Mouse (Mus musculus): ENCODE data around the gene Pold3.
A peak's percentile ranks its signal among the peaks of the same experiment; 100 is the strongest.

Gene Pold3

DNA sequence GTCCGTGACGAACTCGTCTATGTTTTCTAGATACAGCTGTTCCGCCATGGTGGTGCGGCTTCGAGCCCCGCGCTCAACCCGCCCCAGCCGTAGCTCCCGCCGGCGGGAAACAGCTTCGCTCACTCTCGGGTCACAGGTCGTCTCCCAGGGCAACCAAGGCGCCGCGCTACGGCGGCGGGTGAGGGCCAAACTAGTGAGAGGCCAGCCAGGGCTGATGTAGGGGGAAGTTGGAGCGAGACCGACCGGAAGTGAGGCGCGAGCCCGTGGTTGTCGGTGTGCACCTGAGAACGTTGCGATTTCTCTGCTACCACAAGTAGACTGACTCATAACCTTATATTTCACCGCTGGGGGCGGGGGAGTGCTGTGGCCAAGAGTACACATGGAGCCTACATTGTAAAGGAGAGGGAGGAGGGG, at the start of gene Pold3:
Gene Pold3, minus strand, starts transcription at position 190 of the 414 bp plus-strand sequence.
- peak; percentile 97 to 98 for DNase-seq

DNA sequence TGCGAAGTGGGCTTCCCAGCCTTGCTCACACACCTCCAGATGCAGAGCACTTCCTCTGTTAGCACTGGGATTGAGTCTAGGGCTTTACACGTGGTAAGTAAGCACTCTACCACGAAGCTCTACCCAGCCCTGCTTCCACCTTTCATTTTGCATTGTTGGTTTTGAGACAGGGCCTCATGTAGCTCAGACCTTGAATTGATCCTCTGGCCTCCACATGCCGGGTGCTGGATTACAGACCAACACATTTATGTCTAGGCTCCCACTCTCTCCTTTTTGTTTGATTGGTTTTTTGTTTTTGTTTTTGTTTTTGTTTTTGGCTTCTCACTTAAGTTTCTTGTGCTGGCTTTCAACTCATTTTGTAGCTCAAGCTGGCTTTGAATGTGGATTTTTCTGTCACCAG, 49.4 kb upstream of the Pold3 start:
- no peak for DNase-seq

DNA sequence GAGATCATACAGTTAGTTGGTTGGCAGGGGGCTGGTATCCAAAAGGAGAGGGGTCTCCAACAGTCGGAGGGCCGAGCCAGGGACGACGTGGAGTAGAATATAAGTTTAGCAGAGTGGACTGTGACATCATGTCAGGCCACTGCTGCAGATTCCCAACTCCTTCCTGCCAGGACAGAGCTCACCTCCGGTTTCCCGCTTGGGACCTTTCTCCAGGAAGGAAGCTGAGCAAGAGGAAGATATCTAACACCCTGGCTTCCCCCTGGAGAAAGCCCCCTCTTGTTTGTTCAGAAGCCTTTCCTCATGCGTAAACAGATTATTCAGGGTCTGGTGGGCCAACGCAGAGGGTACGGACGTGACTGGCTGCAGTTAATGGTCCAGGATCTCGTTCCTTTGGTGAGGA, 47.3 kb upstream of the Pold3 start:
- DNase-seq = no peak

DNA sequence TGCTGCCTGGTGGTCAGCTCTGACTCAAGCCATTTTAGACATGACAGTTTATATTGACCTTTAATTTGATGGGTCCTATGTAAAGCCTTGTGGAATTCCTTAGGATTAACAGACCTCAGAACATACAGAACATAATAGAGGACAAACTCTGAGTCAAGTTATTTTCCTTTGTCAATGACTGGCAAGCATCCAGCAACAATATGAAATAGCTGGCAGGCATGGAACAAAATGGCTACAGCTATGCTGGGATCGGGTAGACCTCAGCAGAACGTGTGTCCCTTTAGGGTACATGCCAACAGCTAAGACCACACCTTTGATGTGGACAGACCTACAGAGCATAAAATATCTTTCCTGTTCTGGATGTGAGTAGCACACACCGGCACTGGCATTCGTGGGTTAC, 42.1 kb upstream of the Pold3 start:
- no peak for DNase-seq

DNA sequence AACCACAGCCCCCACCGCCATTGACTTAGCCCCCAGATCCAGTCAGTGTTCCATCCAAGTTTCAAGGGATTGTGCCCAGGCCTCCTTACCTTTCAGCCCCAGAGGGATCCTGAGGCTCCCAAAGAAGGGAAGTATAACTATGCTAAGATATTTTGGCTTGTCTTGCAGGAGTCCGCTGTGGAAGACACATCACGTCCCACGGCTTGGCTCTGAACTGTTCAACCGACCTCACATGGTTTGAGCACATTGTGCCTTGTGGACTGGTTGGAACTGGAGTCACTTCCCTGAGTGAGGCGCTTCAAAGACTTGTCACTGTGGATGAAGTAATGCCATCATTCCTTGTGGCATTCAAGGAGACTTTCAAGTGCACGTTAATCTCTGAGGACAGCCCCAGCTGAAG, 38.6 kb upstream of the Pold3 start:
- no peak for DNase-seq

DNA sequence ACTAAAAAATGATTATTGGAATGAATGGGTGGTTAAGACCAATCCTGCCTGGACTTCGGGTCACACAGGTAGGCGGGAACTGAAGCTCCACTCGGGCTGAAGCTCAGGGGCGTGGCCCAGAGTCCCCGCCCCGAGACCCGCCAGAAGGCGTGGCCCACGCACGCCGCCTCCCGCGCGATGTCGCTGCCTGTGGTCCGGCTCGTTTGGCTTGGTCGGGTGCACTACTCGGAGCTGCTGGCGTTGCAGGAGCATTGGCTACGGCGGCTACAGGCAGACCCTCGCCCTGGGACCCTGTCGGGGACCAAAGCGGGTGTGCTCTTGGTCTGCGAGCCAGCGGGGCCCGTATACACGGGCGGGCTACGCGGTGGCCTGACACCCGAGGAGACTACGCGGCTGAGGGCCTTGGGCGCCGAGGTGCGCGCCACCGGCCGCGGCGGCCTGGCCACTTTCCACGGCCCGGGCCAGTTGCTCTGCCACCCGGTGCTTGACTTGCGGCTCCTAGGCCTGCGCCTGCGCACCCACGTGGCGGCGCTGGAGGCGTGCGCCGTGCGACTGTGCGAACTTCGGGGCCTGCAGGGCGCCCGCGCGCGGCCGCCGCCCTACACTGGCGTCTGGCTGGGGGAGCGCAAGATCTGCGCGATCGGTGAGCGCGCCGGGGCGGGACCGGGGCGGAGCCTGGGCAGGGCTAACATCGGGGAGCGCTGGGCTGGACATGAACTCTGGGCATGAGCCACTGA, 37.9 kb upstream of the Pold3 start, which contains the start of gene Lipt2:
Gene Lipt2, plus strand, starts transcription at position 173 of the 737 bp plus-strand sequence.
- DNase-seq = peak; percentile 78 to 81

DNA sequence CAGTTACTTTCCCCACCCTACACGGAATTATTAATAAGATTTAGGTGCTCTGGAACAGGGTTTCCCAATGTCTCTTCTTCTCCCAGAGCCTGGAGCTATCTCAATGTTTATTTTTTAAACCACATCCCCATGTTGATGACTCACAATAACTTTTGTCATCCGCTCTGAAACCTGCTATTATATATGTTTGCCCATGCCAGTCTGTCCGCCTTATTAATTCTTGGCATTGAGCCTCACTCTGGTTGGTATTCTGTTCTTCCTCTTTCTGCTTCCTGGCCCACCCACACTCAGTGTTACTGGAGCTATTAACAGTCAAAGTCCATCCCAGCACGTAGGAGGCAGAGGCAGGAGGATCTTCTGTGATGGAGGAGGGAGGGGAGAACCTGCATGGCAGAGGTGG, 36.3 kb upstream of the Pold3 start:
- DNase-seq = no peak

DNA sequence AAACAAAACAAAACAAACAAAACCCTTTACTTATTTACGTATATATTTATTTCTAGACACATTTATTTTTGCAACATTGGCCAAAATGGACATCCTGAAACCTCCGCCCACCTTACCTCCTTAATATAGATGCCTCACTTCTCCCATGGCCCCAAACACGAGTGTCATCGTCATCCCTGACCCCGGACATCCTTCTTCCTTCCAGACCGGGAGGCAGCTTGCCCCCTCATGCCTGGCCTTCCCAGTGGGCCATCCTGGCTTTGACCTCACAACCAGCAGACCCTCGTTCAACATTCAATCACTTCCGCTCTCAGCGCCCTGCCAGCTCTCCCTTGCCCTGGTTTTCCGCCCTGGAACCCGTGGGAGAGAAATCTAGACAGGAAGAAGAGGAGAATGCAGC, 29.3 kb upstream of the Pold3 start:
- DNase-seq = no peak

DNA sequence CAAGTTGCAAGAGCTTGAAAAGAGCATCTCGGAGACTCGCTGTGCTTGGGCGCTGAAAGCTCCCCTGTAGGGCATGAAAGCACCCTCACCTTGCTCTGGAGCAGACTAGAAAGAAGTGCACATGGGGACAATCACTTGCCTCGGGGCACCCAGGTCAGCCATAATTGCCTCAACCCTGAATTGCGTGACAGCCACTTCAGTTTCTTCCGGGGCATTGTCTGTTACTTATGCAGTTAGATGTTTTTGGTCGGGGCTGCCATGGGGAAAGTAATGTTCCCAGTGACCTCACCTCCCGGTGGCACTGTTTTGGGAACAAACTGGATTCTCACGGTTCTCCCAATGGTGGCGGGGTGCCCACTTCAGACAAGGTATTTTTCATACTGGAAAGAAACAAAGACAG, 28.7 kb upstream of the Pold3 start:
- no peak for DNase-seq

DNA sequence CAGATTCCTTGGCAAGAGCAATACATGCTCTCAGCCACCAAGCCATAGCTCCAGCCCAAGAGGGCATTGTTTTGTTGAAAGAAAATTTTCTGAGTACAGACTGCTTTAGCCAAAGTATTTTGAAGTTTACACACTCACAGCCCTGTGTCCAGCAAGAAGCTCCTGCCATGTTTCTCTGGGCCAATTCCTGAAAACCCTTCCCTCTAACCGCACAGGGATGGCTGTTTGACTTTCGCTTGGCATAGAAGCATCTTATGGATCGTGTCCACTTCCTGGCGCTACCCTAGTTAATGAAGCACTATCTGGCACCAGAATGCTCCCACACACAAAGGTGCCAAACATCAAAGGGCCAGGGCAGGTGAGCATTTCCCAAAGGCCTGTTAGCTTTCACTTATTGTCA, 27.2 kb upstream of the Pold3 start:
- no peak for DNase-seq

DNA sequence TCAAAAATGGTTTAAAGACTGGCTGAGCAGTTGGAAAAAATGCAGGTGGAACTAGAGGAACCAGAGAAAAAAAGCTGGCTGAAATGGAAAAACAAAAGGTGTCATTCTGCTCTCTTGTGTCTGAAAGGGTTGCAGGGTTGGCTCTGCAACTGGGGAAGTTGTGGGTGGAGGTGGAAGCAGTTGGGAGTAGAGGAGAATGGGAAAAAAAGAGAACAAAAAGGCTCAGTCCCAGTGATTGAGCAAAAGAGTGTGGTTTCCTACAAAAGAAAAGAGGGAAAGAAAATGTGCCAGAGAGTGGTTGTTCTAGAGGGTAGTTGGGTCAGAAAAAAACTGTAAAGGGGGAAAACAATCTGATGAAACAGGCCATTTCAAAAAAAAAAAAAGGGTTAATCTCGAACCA, 19.2 kb upstream of the Pold3 start:
- no peak for DNase-seq

DNA sequence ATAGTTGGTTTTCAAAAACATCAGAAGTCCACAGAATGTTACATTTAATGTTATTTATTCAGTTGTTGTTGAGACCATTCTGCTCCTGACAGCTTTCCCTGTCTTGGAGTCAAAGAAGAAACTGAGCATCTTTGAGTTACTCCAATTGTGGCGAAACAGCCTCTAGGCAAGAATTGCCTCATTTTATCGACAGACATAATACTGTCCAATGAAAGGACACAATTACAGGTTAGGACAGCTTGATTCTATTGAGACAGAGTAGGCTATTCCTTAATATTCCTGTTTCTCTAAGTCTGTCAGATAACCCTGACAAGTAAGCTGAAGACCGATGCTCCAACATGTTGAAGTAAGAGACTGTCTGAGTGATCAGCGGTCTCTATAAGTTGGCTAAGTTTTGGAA, 16.7 kb upstream of the Pold3 start:
- DNase-seq = no peak

DNA sequence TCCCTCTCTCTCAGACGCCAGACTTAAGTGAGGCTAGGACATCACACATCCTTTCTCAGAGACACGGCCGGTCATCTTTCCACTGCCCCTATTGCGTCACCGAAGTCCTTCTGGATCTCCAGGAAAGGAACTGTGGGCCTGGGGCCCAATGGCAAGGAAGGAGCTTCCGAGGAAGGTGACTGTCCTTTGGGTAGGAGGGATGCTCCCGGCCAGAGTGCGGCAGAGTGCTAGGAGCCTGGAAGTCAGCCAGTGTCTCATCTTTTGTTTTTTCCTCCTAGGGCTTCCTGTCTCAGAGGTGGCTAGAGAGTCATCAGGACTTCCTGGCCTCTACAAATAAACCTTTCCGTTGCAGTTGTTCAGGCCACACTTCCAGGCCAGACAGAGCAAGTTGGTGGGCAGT, 15.7 kb upstream of the Pold3 start:
- DNase-seq = no peak

DNA sequence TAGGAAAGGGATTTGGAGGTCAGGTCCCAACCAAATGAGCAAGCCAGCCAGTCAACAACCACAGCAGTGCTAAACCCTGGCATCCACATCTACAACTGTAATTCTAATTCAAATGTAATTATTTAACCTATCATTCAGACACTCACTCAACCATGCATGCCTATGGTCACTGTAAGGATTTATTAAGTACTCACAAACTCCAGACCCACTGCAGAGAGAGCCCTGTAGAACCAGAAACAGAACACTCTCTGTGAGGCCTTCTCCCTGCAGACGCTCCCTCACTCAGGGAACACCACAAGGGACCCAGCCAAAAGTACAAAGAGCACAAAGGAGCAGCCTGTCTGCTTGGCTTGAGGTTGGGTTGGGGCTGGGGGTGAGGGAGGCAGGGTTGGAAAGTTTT, 11.0 kb upstream of the Pold3 start:
- no peak for DNase-seq

DNA sequence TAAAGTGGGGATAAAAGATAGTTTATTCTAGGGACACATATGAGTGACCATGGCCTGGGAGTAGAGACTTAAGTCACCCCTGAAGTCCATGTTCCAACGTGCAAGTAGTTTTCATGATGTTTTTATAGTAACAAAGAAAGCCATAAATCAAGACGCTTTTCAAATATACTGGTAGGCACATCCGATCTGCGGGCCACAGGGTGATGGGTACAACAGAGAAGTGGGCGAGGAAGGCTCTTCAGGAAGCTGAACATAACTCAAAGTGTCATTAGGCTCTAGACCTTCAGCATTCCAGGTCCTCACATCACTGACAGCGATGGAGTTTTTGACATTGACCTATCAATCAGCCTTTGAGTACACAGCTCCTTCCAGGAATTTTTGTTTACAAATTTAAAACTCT, 9.2 kb upstream of the Pold3 start:
- no peak for DNase-seq

DNA sequence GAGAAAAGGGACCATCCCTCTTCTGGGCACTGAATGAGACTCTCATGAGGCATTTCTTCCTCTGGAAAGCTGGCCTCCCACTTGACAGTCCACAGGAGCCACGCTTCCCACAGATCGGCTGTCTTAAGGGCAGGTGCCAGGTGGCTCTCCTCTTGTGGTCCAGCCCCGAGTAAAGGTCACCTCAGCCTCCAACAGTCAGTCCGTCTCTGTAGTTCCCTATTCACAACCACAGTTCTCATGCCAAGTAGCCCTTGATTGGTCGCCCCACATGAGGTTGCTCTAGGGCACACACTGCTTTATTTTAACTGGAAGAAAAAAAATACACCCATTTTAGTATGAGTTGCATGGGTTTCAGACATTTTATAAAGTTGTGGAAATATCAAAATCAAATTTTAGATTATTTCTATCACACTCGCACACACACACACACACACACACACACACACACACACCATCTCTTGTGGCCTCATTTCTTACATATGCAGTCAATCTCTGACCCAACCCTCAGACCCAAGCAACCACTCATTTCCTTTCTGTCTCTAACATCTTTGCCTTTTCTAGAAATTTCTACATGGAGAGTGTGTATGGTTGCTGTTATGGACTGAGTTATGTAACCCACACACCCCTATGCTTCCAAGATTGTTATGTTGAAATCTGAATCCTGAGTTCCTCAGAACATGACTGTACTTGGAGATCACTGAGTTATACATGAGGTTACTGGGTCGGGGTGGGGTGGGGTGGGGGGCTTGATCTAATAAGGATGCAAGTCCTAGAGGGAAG, 7.1 kb upstream of the Pold3 start:
- no peak for DNase-seq

DNA sequence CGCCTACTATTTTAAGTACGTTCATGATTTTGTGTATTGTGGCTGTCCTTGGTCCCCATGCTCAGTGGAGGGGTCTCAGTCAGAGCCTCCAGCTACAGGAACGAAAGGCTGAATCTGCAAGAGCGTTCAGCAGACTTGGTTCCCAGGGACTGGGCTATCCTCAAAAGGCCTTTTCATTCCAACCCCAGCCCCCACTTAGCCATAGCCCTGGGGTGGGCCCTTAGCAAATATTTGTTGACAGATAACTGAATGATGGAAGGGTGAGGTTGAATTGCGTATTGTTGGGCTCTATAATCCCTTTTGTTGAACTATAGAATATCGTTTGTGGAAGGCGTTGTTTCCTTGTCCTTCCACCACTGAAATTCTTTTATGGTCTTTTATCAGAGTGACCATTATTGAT, 5.1 kb upstream of the Pold3 start:
- no peak for DNase-seq

DNA sequence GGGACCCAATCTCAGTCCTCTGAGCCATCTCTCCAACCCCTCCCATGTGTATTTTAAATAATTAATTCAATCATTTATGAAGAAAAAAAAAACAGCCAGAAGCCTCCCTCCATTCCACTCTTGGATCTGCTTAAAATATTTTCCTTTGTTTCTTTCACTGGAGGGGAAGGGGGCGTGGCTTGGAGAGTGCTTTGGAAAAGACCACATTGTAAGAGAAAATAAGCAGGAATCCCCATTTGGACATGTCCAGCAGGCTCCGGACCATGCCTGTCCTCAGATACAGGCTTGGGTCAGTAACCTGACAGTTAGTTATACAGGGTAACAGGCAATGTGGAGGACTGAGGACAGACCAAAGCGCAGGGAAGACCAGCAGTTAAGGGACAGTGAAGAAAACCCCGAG, 3.8 kb upstream of the Pold3 start:
- no peak for DNase-seq

DNA sequence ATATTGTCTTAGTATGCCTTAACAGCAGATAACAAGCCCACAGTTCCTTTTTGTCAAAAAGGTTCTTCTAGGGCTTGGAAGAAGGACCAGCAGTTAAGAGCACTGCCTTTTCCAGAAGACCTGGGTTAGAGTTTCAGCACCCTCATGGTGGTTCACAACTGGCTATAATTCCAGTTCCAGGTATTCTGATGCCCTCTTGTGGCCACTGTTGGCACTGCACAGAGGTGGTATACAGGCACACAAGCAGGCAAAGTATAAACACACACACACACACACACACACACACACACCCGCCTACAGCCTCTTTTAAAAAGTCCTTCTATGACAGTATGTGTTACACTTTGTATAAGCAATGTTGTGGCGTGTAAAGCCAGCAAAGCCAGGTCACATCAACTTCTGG, 2.8 kb upstream of the Pold3 start:
- DNase-seq = peak; percentile 11 to 23

DNA sequence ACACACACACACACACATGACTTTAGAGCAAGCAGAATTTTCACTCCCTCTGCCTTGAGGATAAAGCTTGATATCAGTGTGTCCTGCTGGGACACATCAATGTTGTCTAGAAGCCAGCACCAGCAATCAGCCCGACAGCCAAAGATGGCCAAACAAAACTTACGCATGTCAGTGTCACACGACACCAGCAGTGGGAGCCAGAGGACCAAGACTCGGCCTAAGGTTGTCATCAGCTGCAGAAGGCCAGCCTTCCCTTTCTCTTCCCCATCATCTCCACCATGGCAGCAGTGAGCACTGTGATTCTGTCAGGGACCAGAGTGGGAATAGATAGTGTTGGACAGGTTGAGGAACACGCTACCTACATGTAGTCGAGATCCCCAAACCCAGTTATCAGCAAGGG, 2.1 kb upstream of the Pold3 start:
- no peak for DNase-seq

DNA sequence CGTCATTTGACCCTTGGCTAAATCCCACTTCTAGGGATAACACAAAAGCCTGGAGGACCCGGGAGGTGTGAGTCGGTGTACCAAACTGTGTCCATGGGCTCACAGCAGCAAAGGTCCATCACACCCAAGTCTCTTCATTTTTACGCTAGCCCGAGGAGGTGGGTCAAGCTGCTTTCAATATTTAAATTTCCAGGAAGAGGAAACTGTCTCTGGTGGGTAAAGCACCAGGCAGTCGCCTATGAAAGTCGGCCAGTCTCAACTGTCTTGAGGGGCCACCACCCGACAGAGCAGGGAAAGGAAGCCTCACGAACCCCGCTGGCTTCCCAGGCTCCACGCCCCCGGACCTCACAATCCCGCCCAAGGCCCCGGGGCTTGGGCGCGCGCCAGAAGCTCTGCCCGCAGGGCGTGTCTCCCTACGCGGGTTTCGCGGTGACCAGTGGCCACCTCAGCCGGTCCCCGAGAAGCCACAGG, 539 bp downstream of the Pold3 start:
- DNase-seq = no peak

DNA sequence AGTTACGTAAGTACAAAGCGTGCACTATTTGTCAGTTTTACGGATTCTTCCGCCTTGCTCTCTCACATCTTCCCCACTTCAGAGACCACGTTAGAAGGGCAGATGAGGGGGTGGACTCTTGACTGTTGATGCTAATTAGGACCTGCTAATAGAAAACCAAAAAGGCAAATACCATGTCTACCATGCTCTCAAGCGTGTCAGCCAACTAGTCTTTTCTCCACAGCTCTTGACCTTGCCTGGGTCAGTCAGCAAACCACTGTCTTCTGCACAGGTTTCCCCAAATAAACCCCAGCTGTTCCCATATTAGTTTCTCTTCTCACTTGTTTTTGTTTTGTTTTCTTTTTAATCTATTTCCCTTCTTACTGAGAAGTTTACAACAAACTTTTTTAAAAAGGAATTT, 7.1 kb downstream of the Pold3 start:
- DNase-seq = no peak

DNA sequence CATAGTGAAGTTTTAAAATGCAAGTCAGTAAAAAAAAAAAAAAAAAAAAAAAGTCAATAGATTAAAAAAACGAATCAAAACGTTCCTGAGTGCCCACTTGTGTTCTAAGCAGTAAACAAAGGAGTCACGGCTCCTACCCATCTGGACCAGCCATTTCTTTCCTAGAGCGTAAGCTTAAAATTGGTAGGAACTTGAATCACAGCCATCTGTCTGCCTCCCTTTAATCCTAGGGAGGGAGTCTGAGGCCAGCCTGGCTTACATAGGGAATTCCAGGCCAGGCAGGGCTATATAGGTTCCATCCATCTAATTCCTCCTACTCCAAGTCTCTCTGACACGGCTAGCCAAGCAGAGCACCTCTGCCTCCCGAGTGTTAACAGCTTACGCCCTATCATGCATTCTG, 7.5 kb downstream of the Pold3 start:
- no peak for DNase-seq

DNA sequence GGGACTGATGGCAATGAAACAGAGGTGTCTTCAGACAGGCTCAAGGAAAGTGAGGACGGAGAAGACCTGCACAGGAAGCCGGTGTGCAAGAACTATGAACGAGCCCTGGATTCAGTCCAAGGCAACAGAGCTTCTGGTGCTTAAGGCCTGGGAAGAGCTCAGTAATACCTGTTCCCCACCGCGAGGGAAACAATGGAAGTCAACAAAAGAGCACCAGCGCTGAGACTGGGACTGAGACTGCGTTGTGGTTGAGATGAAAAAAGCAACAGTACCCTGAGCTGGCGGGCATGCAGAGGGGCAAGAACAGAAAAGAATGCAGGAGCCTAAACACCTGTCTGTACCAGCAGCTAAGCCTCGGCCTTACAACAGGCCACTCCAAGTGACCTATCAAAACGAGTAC, 9.9 kb downstream of the Pold3 start:
- DNase-seq = no peak

All from thymus, adult 18-20 months (tissue).